Mouse (Mus musculus) intestine, embryonic 15.5 days (tissue): ENCODE measurements around the gene Slc31a1. TPM values are rescaled to one million over a fixed set of nuclear protein-coding genes. Genes with fewer than 3 reads are reported as not detected.

ENCODE experiments used
- ATAC-seq: fragments of 200-750 bp; cut with Nextera tagmentation; 2 replicates; pipeline ENCODE4 v1.8.0; 2017; ENCODE audit warnings: moderate TSS enrichment, moderate library complexity
- H3K27ac ChIP-seq: fragments of 300-500 bp; sonication (generic); 2 replicates; pipeline ENCODE4 v1.5.1; 2015; ENCODE audit warnings: mild to moderate bottlenecking, inconsistent platforms
- H3K27me3 ChIP-seq: fragments of 300-500 bp; sonication (generic); replicated peaks from 2 replicates; pipeline ENCODE4 v1.6.1; 2015; ENCODE audit warnings: inconsistent platforms
- H3K36me3 ChIP-seq: fragments of 300-500 bp; sonication (generic); 2 replicates; pipeline ENCODE4 v1.6.1; 2015; ENCODE audit warnings: inconsistent platforms
- H3K4me1 ChIP-seq: fragments of 300-500 bp; sonication (generic); replicated peaks from 2 replicates; pipeline ENCODE4 v1.6.1; 2015; ENCODE audit warnings: inconsistent platforms
- H3K4me2 ChIP-seq: fragments of 300-500 bp; sonication (generic); replicated peaks from 2 replicates; pipeline ENCODE4 v1.6.1; 2015; ENCODE audit warnings: mild to moderate bottlenecking, inconsistent platforms
- H3K4me3 ChIP-seq: fragments of 300-500 bp; sonication (generic); replicated peaks from 2 replicates; pipeline ENCODE4 v1.5.1; 2015; ENCODE audit warnings: inconsistent platforms
- H3K9ac ChIP-seq: fragments of 300-500 bp; sonication (generic); 2 replicates; pipeline ENCODE4 v1.6.1; 2015; ENCODE audit warnings: inconsistent platforms
- H3K9me3 ChIP-seq: fragments of 300-500 bp; sonication (generic); 2 replicates; pipeline ENCODE4 v1.6.1; 2016; ENCODE audit warnings: inconsistent platforms
- WGBS: fragments of 180-500 bp; shearing (Covaris S2); methylation state at CpG from one replicate; pipeline ENCODE4 v1.1.7; 2015; 5-methylcytosine and 5-hydroxymethylcytosine counted together
- polyA plus RNA-seq: library from polyadenylated mRNA; unstranded; fragments of >200 nt; fragmentation: Nextera tagmentation; extraction: Ambion mirVana; gene quantifications from 2 replicates; pipeline ENCODE4 v1.2.1, GENCODE M21; 2015

Gene Slc31a1
- polyA plus RNA-seq, 1 experiment from 2014 or later, result 96.6 TPM

DNA sequence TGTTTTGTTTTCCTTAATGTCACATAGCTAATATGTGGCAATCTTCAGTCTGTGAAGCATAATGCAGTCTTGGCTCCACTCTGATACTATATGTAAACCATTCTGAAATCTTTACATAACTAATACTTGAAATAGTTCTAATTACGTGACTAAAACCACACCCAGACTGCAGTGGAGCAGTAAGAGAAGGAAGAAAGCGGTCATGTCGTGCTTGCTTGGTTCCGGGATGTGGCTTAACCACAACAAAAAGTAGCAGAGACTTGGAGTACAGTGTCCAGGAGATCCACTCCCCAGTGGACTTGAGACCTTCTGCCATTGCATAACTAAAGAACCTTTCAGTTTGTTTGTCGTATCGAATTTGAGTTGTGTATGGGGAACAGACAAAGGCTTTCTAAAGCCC, 7.1 kb downstream of the Slc31a1 start:
- WGBS, result 77% methylated on average over 6 of the region's 6 CpGs
- H3K9ac ChIP-seq, result no peak overlapping the region
- no peak for ATAC-seq

DNA sequence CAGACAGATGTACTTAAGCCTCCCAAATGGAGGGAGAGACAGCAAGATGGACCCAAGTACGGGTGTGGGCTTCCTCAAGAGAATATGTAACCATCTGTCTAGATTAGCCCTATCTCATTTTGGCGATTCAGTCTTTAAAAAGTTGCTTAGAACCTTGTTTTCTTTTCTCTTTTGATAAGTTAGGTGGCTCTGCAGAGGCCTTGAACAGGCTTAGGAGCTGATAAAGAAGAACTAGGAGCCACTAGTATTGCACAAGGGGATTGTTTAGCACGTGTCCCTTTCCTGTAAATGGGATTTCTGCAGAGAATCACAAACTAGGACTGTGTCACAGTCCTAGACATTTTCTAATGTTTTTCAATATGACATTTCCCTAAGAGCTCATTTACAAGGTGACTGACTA, 8.6 kb downstream of the Slc31a1 start:
- H3K9me3 ChIP-seq, result no peaks in the 10 kb centered on the region
- no peaks in the 10 kb centered on the region for H3K36me3 ChIP-seq
- no peak overlapping the region for H3K4me3 ChIP-seq
- 57% methylated on average over 3 of the region's 3 CpGs for WGBS
- H3K4me2 ChIP-seq, result no peak overlapping the region
- no peak overlapping the region for H3K27ac ChIP-seq
- H3K4me1 ChIP-seq, result 0 out of 2 replicates have a peak, but pooled peaks cover 3% of the 10 kb centered on the region
- H3K9ac ChIP-seq, result no peak overlapping the region
- no peak for ATAC-seq
- no peaks in the 10 kb centered on the region for H3K27me3 ChIP-seq

More for the DNA sequence above, 7.1 kb downstream of the Slc31a1 start:
- Histone ChIP-seq H3K9me3 (no peaks in the 10 kb centered on the region), H3K36me3 (no peaks in the 10 kb centered on the region), H3K4me3 (no peak overlapping the region), H3K4me1 (0 out of 2 replicates have a peak, but pooled peaks cover 3% of the 10 kb centered on the region), H3K27me3 (no peaks in the 10 kb centered on the region), H3K27ac (no peak overlapping the region), H3K4me2 (no peak overlapping the region)

DNA sequence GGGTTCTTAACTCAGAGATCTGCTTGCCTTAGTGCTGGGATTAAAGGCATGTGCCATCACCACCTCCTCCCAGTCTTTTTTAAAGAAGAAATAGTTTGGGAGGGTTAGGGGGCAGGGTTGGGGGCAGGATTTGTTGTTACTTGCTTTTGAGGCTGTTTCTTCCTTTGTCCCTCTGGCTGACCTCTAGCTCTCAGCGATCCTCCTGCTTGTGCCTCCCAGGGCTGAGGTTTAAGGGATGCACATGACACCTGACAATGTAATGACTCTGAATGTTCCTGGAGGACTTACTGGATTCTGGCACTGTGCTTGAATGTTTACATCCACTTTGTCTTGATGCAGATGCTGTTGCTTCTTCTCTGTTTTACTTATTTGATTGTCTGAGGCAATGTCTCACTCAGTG, 11.9 kb downstream of the Slc31a1 start:
- ATAC-seq, result no peak
- 53% methylated on average over 1 of the region's 1 CpGs for WGBS
- no peaks in the 10 kb centered on the region for H3K36me3 ChIP-seq

DNA sequence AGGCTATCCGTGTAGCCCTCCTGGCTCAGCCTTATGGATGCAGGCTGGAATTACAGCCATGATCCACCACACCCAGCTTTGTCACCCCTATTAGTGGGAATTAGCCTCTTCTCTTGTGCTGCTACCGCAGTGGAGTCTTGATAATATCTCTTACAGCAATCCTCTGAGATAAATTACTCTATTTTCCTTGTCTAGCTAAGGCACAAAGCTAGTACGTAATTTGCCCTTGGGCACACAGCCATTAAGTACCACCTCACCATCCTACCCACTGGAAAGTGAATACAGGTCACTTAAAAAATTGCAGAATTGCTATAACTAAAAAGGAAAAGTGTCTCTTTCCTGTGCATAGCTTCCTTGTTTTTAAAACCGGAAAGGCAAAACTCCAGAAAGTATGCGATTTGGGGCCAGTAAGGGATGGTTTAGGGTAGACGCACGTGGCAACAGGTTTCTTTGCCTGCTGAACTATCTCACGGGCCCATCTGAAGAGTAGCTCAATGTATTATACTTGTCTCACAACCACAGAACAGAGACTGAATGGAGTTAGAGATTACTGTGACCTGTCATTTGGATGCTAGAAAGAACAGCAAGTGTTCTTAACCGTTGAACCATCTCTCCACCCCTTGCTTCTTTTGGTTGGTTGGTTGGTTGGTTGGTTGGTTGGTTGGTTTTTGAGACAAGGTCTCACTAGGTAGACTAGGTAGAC, 12.4 kb downstream of the Slc31a1 start:
- Histone ChIP-seq H3K4me1 (no peaks in the 10 kb centered on the region), H3K4me2 (no peak overlapping the region), H3K9ac (no peak overlapping the region), H3K27ac (no peak overlapping the region), H3K9me3 (no peaks in the 10 kb centered on the region), H3K27me3 (no peaks in the 10 kb centered on the region), H3K4me3 (no peak overlapping the region), H3K36me3 (no peaks in the 10 kb centered on the region)
- WGBS, result 79% methylated on average over 9 of the region's 9 CpGs
- no peak for ATAC-seq

More for the DNA sequence above, 11.9 kb downstream of the Slc31a1 start:
- Histone ChIP-seq H3K27ac (no peak overlapping the region), H3K4me1 (no peaks in the 10 kb centered on the region), H3K4me2 (no peak overlapping the region), H3K9ac (no peak overlapping the region), H3K9me3 (no peaks in the 10 kb centered on the region), H3K4me3 (no peak overlapping the region), H3K27me3 (no peaks in the 10 kb centered on the region)

DNA sequence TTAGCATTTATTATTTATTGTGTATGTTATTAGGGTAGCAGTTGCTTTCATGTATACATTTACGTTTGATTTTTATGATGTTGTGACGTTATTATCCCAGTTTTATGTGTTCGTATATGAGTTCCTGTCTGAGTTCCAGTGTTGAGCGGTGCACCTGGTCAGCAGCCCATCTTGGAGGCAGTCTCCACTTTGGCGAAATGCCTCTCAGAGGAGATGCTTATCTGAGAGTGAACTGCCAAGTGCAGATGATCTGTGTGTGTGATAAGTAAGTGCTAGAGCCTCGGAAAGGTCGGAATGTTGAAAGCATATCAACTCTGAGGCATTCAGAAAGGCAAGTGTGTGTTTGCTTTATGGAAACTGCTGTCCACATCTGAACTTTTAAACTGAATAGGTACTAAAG, 13.1 kb downstream of the Slc31a1 start:
- Histone ChIP-seq H3K4me2 (no peak overlapping the region), H3K9me3 (no peaks in the 10 kb centered on the region), H3K4me1 (no peaks in the 10 kb centered on the region), H3K4me3 (no peak overlapping the region), H3K9ac (no peak overlapping the region), H3K27me3 (no peaks in the 10 kb centered on the region), H3K36me3 (no peaks in the 10 kb centered on the region), H3K27ac (no peak overlapping the region)
- WGBS, result 57% methylated on average over 7 of the region's 7 CpGs
- no peak for ATAC-seq

DNA sequence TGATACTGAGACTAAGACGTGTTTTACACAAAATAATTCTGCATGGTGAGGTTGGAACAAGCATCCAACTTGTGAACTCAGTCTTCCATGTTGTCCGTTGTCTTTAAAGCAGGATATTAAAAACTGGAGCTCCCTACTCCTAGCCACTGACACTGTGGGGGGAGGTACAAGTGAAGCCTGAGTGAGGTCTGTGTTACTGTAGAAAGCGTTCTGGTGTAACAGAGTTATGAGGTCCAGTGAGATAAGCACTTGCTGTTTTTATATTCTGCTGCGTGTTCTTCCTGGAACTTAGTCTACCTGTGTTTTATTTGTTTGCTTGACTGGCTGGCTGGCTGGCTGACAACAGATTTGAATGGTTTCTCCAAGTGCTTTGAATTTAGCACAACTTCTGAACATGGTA, 13.8 kb downstream of the Slc31a1 start:
- 59% methylated on average over 4 of the region's 4 CpGs for WGBS
- Histone ChIP-seq H3K9me3 (no peaks in the 10 kb centered on the region), H3K27ac (no peak overlapping the region), H3K4me3 (no peak overlapping the region), H3K4me2 (no peak overlapping the region), H3K27me3 (no peaks in the 10 kb centered on the region), H3K36me3 (no peaks in the 10 kb centered on the region), H3K4me1 (no peaks in the 10 kb centered on the region), H3K9ac (no peak overlapping the region)
- ATAC-seq, result no peak

DNA sequence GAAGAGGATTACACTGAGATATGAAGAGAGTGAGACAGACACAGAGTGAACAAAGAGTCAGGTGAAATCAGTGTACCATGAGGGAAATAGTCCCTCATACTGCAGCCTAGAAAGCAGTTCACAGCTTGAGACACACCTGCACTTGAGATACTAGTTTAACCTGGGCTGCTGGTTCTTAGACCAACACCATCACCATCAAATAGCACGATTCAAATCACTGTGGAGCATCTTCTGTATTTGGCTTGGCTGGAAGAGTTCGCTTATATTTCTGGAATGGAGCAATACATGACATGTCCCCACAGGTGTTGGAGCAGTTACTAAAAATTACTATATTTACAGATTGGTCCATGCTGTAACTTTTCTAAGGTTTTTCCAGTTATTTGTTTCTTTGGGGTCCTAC, 15.6 kb downstream of the Slc31a1 start:
- no peak for ATAC-seq
- Histone ChIP-seq H3K9ac (no peak overlapping the region), H3K9me3 (no peaks in the 10 kb centered on the region), H3K4me2 (no peak overlapping the region), H3K27ac (no peak overlapping the region), H3K4me3 (no peak overlapping the region), H3K36me3 (no peaks in the 10 kb centered on the region), H3K27me3 (no peaks in the 10 kb centered on the region), H3K4me1 (0 out of 2 replicates have a peak, but pooled peaks cover 3% of the 10 kb centered on the region)
- WGBS, result 94% methylated on average over 2 of the region's 2 CpGs

DNA sequence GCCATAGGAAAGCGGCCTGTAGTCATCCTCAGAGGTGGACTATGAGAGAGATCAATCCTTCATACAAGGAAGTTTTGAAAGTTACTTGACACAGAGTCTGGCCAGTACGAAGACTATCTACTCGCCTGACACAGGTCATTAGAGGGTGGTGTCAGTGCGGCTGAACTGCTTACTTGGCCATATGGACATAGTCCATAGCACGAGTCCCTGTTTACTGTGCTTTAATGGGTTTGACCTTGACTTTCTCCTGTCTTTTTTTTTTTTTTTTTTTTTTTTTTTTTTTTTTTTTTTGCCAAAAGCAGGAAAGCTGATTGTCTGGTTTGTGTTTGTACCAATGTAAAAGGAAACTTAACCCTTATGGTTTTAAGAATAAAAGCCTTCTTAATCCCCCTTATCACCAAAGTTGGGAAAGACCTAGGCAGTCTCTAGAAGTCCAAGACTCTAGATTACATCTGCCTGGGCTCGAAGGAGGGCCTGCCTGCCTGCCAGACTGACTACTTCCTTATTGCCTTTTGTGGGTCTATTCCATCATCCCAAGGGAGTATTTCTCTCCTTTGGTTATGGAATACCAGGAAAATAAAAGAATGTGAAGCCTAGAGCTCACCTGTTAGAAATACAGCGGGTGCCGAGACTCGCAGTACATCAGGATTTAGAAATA, 19.3 kb downstream of the Slc31a1 start:
- Histone ChIP-seq H3K9ac (no peak overlapping the region), H3K4me3 (no peak overlapping the region), H3K27me3 (no peaks in the 10 kb centered on the region), H3K36me3 (no peaks in the 10 kb centered on the region), H3K4me1 (0 out of 2 replicates have a peak, but pooled peaks cover 3% of the 10 kb centered on the region), H3K27ac (no peak overlapping the region), H3K9me3 (no peaks in the 10 kb centered on the region), H3K4me2 (no peak overlapping the region)
- 53% methylated on average over 9 of the region's 9 CpGs for WGBS
- ATAC-seq, result peak; percentile 60

DNA sequence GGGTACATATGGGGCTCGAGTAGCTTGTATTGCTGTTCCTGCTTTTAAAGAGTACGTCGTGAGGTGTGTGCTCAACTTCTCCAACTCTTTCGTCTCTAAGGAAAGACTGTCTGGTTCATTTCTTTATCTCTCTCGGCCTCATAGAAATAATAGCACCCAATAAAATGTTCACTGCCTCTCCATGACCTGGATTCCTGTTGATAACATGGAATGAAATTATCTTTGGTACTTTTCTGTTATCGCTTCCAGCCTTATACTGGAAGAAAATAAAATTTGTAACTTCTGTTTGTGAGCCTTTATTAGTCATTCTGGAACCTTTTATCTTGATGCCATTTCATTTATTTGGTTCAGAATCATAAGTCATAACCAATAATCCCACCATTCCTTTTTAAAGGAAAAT, 22.7 kb downstream of the Slc31a1 start:
- Histone ChIP-seq H3K9me3 (no peaks in the 10 kb centered on the region), H3K4me1 (0 out of 2 replicates have a peak, but pooled peaks cover 3% of the 10 kb centered on the region), H3K27me3 (no peaks in the 10 kb centered on the region), H3K4me3 (no peak overlapping the region), H3K27ac (0 out of 2 replicates have a peak overlapping the region, but pooled peaks have one; percentile 3), H3K4me2 (no peak overlapping the region), H3K9ac (no peak overlapping the region), H3K36me3 (no peaks in the 10 kb centered on the region)
- WGBS, result 71% methylated on average over 6 of the region's 6 CpGs
- ATAC-seq, result no peak

DNA sequence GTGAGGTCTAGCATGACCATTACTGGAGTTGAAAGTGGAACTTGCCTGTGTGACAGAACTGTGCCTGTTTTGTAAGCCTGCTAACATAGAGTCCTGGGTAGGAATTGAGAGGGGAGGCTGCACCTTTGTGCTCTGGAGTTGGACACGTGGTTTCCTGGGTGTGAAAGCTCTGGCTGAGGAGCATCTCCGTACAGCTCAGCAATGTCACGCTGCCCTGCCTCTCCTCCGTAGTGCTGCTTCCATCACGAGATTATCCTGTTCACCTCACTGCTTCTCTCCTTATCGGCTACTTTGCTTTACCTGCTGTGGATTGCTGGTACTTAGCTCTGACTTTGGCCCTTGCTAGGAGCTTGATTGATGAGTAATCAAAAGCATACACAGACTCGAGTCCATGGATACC, 23.2 kb downstream of the Slc31a1 start:
- 0 out of 2 replicates have a peak, but pooled peaks cover 5% of the 10 kb centered on the region for H3K36me3 ChIP-seq
- no peak overlapping the region for H3K4me2 ChIP-seq
- H3K9me3 ChIP-seq, result no peaks in the 10 kb centered on the region
- ATAC-seq, result peak; percentile 68
- H3K9ac ChIP-seq, result no peak overlapping the region
- H3K4me3 ChIP-seq, result no peak overlapping the region
- H3K27me3 ChIP-seq, result no peaks in the 10 kb centered on the region
- 0 out of 2 replicates have a peak, but pooled peaks cover 3% of the 10 kb centered on the region for H3K4me1 ChIP-seq
- H3K27ac ChIP-seq, result no peak overlapping the region
- WGBS, result 57% methylated on average over 7 of the region's 7 CpGs

DNA sequence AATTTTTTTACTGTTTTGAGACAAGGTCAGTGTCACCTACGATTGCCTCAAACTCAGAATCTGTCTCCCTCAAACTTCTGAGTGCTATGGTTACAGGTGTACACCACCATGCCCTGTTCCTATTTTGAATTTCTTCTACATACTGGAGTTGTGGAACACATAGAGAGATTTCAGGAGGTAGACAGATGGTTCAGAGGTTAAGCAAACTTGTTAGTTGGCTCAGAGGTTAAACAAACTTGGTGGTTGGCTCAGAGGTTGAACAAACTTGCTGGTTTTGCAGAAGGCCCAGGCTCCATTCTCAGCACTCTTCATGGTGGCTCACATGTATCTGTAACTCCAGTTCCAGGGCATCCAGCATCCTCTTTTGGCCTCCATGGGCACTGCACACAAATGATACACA, 23.6 kb downstream of the Slc31a1 start:
- WGBS, result 58% methylated on average over 1 of the region's 1 CpGs
- Histone ChIP-seq H3K27ac (no peak overlapping the region), H3K4me3 (no peak overlapping the region), H3K4me1 (0 out of 2 replicates have a peak, but pooled peaks cover 3% of the 10 kb centered on the region), H3K9me3 (no peaks in the 10 kb centered on the region), H3K9ac (no peak overlapping the region), H3K36me3 (0 out of 2 replicates have a peak, but pooled peaks cover 6% of the 10 kb centered on the region), H3K4me2 (no peak overlapping the region), H3K27me3 (no peaks in the 10 kb centered on the region)
- ATAC-seq, result no peak

DNA sequence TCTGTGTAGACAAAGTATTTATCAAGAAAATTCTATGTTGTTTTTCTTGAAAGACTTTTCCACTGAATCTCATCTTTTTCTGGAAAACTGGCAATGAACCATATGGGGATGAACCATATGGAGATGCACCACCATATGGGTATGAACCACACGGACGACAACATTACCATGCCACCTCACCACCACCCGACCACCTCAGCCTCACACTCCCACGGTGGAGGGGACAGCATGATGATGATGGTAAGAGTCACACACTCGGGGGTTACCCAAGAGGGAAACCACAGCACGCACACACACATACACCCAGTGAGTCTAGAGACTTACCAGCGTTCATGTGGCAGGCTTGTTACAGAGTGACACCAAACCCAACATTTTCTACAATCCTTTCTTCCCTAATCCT, 24.9 kb downstream of the Slc31a1 start:
- no peaks in the 10 kb centered on the region for H3K27me3 ChIP-seq
- H3K27ac ChIP-seq, result no peak overlapping the region
- 95% methylated on average over 7 of the region's 7 CpGs for WGBS
- 0 out of 2 replicates have a peak, but pooled peaks cover 3% of the 10 kb centered on the region for H3K4me1 ChIP-seq
- H3K36me3 ChIP-seq, result peaks cover 7% of the 10 kb centered on the region; the same call in 1 of the 2 replicates
- H3K4me3 ChIP-seq, result no peak overlapping the region
- no peaks in the 10 kb centered on the region for H3K9me3 ChIP-seq
- H3K4me2 ChIP-seq, result no peak overlapping the region
- no peak for ATAC-seq
- H3K9ac ChIP-seq, result no peak overlapping the region
